Mouse (Mus musculus): Measurements from ENCODE around the gene Cgnl1. TPM values are rescaled to one million over a fixed set of nuclear protein-coding genes. Genes with fewer than 3 reads are reported as not detected.

Gene Cgnl1
- total RNA-seq, 2 experiments from 2014 or later = 0.26 TPM; not detected in 1

DNA sequence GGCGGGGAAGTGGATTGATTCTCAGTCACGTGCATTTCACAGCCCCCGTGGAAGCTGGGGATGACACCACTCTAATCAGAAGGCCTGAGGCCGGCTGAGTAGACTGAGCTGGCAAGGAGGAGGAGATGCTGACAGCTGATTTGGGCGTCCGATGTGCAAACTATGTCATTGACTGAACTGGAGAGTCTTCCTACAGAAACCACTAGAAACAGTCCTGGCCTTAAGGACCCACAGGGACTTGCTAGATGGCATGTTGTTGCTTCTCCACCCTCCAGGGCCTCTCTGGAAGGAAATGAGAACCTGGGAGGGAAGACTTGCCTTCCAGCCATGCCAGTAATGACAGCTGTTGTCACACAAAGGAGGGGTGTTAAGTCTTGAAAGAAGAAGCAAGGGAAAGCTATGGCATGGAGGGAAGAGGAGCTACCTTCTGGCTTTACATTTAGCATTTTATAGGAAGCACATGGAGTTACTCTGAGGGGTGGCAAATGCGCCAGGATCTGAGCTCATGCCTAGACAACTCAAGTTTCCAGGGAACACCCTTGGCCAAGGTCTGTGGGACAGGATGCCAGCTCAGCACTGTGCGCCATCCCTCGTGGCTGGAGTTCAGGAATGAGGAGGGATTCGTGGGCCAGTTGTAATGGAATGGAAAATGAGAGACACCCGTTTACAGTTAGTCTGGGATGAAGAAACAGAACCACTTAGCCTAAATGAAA is 92.1 kb downstream of the Cgnl1 start:
- ATAC-seq (replicated peaks; ENCODE audit: low FRiP score, poor library complexity, severe bottlenecking) = no peak

DNA sequence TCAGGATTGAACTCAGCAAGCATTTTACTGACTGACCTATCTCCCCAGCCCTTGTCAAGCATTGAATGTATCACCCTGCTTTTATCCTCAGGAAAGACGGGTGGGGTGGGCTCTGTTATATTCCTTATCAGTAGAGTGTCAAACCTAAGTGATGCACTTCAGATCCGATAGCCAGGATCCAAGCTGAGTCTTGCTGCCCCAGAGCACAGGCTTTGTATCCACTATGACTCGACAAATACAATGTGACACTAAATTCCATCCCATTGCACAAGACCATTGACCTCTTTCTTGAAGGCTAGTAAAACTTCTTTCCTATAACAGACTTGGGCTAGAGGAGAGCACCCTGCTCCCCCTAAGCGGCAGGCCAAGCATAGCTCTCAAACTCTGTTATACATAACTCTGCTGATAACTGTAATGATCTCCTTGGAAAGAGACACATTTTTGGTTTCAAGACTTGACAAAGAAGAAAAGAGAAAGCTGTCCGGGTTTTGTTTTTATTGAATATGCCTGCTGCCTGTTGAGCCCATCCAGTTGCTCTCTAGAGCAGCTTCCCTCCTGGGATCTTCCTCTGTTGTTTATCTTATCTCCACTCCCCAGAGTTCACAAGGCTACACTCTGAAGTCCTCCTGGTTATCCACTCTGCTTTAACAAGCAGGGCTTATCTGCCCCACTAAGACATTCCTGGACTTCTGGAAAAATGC is 94.3 kb downstream of the Cgnl1 start:
- ATAC-seq (replicated peaks; ENCODE audit: low FRiP score, poor library complexity, severe bottlenecking) = no peak

DNA sequence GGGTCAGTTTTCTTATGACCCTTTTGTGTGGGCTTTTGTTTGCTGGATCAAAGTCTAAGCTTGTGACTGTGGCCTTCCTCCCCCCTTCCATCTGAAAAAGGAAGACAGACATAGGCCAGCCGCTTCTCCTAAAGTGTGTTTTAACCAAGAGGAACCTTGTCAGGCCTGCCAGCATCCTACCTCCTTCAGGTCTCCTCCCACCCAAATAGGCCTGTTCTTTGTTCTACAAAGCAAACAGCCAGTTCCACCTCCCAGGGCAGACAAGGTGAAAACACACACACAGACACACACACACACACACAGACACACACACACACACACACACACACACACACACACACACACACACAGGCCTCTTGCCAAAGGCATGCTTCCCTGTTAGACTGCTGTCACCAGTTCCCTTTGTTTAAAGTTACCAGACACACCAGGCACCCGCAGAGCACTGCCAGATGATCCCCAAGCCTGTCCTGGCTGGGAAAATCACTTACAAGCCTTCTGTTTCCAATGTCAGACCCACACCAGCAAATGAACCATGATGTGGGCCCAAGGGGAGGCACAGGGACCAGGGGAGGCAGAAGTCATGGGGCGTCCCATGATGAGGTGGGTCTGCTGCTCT is 95.5 kb downstream of the Cgnl1 start:
- ATAC-seq (replicated peaks; ENCODE audit: low FRiP score, poor library complexity, severe bottlenecking) = no peak

DNA sequence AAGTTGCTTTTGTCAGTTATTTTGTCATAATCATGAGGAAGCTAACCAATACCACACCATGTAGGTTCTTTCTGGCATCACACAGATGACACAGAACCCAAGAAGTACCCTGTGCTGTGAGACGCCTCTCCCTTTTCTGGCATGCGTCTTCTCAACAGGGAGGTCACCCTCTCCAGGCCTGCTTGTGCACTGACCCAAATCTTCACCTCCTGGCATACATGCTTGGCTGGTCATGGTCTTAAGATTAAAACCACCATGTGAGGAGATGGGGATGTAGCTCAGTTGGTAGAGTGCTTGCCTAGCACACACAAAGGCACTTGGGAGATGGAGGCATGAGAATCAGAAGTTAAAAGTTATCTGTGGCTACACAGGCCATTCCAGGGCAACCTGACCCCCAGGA is 96.2 kb downstream of the Cgnl1 start:
- no peak for ATAC-seq (replicated peaks; ENCODE audit: low FRiP score, poor library complexity, severe bottlenecking)

DNA sequence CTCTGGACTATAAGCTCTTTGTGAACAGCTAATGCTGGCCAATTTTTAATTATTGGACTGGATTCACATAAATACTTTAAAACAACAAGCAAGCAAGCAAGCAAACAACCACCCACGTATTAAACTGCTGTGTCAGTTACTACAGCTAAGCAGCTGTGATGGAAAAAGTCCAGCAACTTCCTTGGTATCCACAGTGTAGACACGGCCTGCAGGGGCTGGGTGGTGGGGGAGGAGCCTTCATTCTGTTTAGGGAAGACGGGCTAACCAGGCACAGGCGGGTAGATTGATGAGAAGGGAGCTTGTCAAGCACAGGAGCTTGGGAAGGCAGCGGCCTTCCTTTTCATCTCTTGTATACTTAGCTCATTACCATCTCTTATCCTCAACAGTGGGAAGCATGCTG is 96.9 kb downstream of the Cgnl1 start:
- no peak for ATAC-seq (replicated peaks; ENCODE audit: low FRiP score, poor library complexity, severe bottlenecking)

DNA sequence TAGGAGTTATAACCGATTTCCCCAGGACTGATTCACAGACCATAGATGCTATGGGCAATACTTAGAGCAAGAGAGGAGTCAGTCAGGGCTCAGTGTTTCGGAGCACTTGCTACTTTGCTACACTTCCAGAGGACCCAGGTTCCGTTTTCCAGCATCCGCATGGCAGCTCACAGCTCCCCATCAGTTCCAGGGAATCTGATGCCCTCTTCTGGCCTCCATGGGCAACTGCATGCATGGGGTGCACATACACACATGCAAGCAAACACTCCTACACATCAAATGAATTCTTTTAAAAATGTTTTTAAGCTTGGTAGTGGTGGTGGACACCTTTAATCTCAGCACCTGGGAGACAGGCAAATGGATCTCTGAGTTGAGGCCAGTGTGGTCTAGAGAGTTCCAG is 98.9 kb downstream of the Cgnl1 start:
- ATAC-seq (replicated peaks; ENCODE audit: low FRiP score, poor library complexity, severe bottlenecking) = no peak

DNA sequence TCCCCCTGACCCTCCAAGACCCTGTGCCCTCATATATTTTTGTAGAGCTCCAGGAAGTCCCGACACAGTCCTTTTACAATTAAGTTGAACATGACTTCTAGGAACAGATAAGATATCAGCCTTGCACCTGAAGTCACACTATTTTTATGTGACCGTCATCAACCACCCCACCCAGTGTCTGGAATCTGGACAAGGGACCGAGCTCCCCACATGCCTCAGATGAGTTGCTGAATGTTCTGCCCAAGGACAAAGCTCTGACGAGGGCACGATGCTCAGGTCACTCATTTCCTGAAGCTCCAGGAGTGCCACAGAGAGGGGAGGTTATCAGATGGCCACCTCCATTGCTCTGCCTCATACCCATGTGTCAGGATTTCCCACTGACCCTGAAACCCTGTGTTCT is 100.7 kb downstream of the Cgnl1 start:
- ATAC-seq (replicated peaks; ENCODE audit: low FRiP score, poor library complexity, severe bottlenecking) = no peak

DNA sequence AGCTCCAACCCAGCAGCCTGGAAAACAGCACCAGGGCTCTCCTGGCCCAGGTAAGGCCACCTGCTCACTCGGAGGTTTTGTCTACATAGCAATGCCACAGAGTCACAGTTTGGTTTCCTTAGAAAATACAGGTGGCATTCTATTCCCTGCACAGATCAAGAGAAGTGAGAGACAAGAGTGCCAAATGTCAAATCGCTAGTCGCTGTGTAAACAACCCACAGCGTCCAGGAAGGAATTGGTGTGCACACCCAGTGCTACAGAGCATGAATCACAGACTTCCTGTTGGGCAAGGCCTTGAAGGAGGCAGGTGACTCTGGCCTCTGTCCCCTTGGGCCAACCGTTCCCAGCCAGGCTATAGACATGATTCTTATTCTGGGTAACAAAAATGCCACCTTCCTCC is 103.8 kb downstream of the Cgnl1 start:
- ATAC-seq (replicated peaks; ENCODE audit: low FRiP score, poor library complexity, severe bottlenecking) = no peak

DNA sequence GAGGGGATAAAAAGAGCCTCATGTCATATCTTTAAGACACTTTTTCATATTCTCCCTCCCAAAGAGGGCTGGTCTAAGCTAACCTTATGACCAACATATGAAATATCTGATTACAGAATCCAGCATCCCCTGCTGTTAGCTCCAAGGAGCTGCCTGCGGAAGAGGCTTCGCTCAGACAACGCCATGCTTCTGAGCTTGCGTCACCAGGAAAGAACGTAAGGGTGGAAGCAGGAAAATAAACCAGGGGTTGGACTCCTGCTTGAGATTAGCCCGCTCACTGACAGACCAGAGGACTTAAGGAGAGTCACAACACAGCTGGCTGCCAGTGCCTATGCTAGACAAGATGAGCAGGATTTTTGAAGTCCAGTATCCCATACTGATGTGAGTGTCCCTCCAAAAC is 105.0 kb downstream of the Cgnl1 start:
- no peak for ATAC-seq (replicated peaks; ENCODE audit: low FRiP score, poor library complexity, severe bottlenecking)

DNA sequence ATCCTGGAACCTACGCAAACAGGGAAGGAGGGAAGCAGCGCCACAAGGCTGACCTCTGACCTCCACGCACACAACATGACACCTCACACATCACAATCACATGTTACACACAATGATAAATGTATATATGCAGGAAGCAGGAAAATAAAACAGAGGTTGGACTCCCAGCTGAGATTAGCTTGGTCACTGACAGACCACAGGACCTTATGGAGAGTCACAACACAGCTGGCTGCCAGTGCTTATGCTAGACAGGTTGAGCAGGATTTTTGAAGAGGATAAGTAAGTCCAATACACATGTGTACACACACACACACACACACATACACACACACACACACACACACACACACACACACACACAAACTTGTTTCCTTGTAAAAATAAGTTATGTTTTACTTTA is 105.9 kb downstream of the Cgnl1 start:
- no peak for ATAC-seq (replicated peaks; ENCODE audit: low FRiP score, poor library complexity, severe bottlenecking)

DNA sequence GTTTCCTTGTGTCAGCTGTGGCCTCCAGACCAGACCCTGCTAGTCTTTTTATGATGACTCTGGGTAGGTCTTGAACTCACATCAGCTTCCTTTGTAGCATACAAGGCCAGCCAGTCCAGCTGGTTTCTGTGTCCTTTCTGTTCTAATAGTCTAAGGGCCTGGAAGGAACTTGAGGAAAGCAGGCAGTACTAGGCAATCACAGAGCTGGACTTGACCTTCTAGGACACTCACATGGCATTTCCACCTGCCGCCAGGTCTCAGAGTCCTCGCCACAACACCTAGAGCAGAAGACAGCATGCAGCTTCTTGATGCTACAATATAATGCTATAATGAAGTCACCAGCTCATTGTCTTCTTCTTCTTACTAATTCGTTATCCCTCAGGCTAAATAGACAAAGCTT is 106.5 kb downstream of the Cgnl1 start:
- ATAC-seq (replicated peaks; ENCODE audit: low FRiP score, poor library complexity, severe bottlenecking) = no peak

DNA sequence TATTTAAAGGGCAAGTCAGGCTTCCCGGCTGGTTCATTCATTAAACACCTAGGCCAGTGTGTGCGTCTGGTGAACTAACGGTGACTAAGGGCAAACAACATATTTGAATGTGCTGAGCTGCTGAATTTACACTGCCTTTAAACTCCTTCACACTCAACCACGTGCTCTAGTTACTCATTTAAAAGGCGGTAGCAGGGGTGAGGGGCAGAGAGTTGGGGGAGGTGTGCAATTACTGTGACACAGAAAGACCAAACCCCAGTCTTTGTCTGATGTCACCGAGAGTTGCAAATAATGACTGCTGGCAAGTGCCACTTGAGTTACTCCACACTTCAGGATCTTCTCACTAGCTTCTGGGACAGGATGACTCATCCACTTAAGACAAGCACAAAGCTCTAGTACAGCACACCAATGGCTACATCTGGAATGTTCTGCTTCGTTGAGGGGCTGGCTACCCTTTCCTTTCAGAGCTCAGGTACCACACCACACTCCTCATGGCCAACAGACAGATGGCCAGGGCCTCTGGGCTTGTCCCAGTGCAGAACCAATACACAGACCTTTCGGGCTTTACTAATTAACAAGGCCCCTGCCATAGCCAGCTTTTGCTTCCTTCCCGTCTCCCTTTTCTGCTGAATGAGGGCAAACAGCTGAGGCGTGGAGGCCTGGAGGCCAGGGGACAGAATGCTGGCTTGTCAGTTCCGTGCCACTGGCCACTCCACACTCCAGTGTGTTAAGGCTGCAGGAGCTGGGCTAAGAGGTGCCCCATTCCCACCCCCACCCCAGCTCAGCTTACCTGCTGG is 107.8 kb downstream of the Cgnl1 start:
- ATAC-seq (replicated peaks; ENCODE audit: low FRiP score, poor library complexity, severe bottlenecking) = no peak

DNA sequence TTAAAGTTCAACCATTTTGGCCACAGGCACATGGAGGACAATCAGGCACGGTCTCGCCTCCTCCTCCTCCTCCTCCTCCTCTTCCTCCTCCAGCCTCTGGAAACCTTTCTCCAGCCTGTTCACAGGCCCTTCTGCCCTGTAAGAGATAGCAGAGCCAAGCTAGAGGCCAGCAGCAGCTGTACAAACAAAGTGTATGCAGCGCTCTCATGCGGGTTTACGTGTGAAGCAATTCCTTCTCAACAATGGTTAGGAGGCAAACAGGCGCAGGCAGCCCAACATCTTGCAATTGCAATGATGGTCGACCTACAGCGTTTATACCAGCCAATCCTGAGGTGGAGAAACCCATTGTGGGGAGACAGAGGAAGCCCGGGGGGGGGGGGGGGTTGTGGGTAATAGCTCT is 110.9 kb downstream of the Cgnl1 start:
- no peak for ATAC-seq (replicated peaks; ENCODE audit: low FRiP score, poor library complexity, severe bottlenecking)

DNA sequence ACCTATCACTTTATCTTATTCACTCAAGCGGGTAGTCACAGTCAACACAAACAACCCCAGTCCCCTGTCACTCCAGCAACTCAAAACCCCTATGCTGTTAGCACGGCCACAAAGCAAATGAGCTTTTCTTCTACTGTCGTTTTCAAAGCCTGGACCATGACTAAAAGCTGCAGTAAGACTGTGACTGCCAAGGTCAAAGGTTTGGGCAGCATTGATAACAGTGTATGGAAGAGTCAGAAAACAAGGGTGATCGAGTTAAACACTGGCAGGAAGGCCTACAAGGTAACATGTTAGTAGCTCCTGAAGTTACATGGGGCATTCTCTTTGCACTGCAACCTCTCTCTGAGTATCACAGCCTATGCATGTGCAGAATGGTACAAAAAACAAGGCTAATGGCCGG is 111.7 kb downstream of the Cgnl1 start:
- no peak for ATAC-seq (replicated peaks; ENCODE audit: low FRiP score, poor library complexity, severe bottlenecking)

DNA sequence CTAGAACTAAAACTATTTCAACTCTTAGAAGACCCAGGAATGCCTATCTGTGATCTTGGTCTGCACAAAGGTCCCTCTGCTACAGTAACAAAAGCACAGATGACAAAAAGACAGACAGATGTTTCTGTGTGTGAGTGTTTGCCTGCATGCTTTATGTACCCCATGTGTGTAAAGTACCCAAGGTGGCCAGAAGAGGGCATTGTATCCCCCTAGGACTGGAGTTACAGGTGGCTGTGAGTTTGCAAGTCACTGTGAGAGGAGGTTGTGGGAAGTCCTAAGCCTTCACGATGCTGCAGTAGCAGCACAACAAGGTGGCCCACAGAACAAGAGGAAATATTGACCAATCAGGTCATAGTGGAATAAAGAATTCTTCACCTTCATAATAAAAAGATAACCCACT is 114.2 kb downstream of the Cgnl1 start:
- no peak for ATAC-seq (replicated peaks; ENCODE audit: low FRiP score, poor library complexity, severe bottlenecking)

DNA sequence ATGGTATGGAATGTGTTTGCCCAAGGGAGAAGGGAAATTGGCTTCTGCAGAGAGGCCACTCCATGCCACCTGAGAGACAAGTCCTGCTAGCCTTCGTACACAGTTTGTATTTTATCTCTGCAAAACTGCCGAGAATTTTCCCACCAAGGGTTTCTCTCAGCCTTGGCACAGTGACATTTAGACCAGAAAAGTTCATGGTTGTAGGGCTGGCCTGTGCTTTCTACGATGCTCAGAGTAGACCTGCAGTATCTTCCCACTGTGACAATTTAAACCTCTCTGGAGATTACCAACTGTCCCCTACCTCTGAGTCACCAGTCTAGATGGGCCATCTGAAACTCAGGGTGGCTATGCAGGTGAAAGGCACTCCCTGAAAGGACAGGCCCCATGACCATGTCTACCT is 116.5 kb downstream of the Cgnl1 start:
- ATAC-seq (replicated peaks; ENCODE audit: low FRiP score, poor library complexity, severe bottlenecking) = no peak

DNA sequence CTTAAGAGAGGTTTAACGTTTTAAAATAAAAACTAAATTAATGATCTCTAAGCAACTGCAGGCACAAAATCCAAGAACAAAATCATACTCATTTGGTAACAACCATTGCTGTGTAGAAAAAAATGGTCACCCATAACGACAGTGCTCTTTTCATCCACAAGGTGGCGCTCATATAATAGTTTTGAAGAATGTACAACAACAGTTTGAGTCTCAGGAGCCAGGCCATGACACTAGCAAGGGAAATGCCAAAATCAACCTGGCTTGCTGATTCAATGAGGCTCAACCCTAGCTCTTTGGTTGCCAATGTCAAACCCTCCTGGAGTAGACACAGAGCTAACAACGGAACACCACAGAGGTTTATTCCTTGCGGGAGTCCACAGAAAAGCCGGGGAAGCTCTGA is 125.3 kb downstream of the Cgnl1 start:
- no peak for ATAC-seq (replicated peaks; ENCODE audit: low FRiP score, poor library complexity, severe bottlenecking)

DNA sequence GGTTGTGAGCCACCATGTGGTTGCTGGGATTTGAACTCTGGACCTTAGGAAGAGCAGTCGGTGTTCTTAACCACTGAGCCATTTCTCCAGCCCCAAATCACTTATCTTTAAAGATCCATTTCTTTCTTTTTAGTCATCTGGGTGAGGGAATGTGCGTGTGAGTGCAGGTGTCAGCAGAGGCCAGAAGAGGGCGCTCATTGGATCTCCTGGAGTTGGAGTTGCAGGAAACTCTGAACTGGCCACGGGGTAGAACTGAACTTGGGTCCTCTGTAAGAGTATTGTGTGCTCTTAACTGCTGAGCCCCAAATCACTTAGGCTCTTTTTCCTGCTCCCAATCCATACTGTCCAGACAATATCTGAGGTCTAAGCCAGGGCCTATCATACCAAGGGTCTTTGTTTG is 127.8 kb downstream of the Cgnl1 start:
- ATAC-seq (replicated peaks; ENCODE audit: low FRiP score, poor library complexity, severe bottlenecking) = no peak

DNA sequence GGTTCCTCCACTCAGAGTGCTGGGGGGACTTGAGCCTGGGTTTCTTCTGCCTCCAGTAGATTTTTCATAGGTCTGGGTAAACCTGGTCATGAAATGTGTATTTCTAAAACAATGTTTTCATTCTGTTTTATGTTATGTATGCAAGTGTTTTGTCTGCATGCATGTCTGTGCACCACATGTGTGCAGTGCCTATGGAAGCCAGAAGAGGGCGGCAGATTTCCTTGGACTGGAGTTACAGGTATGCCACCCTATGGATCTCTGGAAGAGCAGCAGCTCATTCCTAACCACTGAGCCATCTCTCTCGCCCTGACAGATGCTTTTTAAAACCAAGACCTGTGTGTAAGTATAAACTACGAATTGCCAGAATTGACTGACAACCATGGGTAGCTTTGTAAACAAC is 129.1 kb downstream of the Cgnl1 start:
- ATAC-seq (replicated peaks; ENCODE audit: low FRiP score, poor library complexity, severe bottlenecking) = no peak

DNA sequence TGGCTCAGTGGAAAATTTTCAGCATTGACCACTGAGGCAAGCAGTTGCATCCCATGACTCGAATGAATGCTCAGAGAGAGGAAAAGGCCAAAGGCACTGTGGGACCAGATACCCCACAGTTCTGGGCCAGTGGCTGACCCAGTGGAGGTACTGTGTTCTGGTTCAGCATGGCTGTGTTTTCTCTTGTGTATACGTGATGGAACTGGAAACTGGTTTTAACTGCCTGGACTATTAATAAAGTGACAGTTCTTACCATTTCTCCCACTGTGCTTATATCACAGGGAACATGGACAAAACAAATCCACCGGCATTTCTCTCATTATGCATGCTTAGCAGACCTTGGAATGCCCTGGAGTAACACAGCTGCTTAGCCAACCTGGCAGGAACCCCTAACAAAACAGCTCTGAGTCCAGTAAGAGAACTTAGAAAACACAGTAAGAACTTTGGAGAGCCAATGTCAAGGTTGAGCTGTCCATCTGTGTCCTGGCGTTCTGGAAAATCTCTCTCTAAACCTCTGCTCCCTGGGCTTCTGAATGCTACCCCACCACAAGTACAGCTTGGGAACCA is 131.0 kb downstream of the Cgnl1 start:
- no peak for ATAC-seq (replicated peaks; ENCODE audit: low FRiP score, poor library complexity, severe bottlenecking)

All from erythroblast, adult 5-6 weeks (primary cell).